Mouse (Mus musculus) hindbrain, embryonic 14.5 days (tissue): ENCODE measurements around the gene Zfp207. TPM values are rescaled to one million over a fixed set of nuclear protein-coding genes. Genes with fewer than 3 reads are reported as not detected.

ENCODE experiments used
- ATAC-seq: fragments of 200-750 bp; cut with Nextera tagmentation; 2 replicates; pipeline ENCODE4 v1.8.0; 2017; ENCODE audit warnings: moderate number of reproducible peaks, mild to moderate bottlenecking, moderate TSS enrichment, moderate library complexity; ENCODE audit not compliant: low FRiP score
- DNase-seq: peaks from one replicate; pipeline ENCODE4 v3.0.0-alpha.2; 2015; ENCODE audit warnings: low spot score
- H3K27ac ChIP-seq: fragments of 300-500 bp; sonication (generic); 2 replicates; pipeline ENCODE4 v1.5.1; 2014; ENCODE audit warnings: mild to moderate bottlenecking, moderate library complexity
- H3K27me3 ChIP-seq: fragments of 300-500 bp; sonication (generic); 2 replicates; pipeline ENCODE4 v1.6.1; 2014; ENCODE audit warnings: mild to moderate bottlenecking, low read length, mixed read lengths; ENCODE audit not compliant: control insufficient read depth, insufficient read depth
- H3K36me3 ChIP-seq: fragments of 300-500 bp; sonication (generic); replicated peaks from 2 replicates; pipeline ENCODE4 v1.6.1; 2014; ENCODE audit not compliant: control insufficient read depth, insufficient read depth
- H3K4me1 ChIP-seq: fragments of 300-500 bp; sonication (generic); replicated peaks from 2 replicates; pipeline ENCODE4 v1.6.1; 2014; ENCODE audit warnings: antibody characterized with exemption, low read length, mixed read lengths; ENCODE audit not compliant: control insufficient read depth, insufficient read depth
- H3K4me2 ChIP-seq: fragments of 300-500 bp; sonication (generic); replicated peaks from 2 replicates; pipeline ENCODE4 v1.6.1; 2014; ENCODE audit warnings: mild to moderate bottlenecking, moderate library complexity
- H3K4me3 ChIP-seq: fragments of 300-500 bp; sonication (generic); replicated peaks from 2 replicates; pipeline ENCODE4 v1.5.1; 2014; ENCODE audit warnings: mild to moderate bottlenecking, low read length
- H3K9ac ChIP-seq: fragments of 300-500 bp; sonication (generic); 2 replicates; pipeline ENCODE4 v1.6.1; 2014
- H3K9me3 ChIP-seq: fragments of 300-500 bp; sonication (generic); 2 replicates; pipeline ENCODE4 v1.6.1; 2016; ENCODE audit warnings: low read length; ENCODE audit not compliant: control insufficient read depth
- WGBS: fragments of 180-500 bp; shearing (Covaris S2); extraction: QIAGEN DNeasy Blood & Tissue Kit; methylation state at CpG from one replicate; pipeline ENCODE4 v1.1.7; 2014; 5-methylcytosine and 5-hydroxymethylcytosine counted together
- polyA plus RNA-seq: library from polyadenylated mRNA; unstranded; fragments of >200 nt; fragmentation: Nextera tagmentation; extraction: Ambion mirVana; gene quantifications from 2 replicates; pipeline ENCODE4 v1.2.1, GENCODE M21; 2014

Zfp207 gene
- polyA plus RNA-seq, 1 experiment from 2014 or later, result 190 TPM

GRCm38 (mm10) chr11:80452242-80452641 is 69.2 kb downstream of the Zfp207 start:
- ATAC-seq (no peak), DNase-seq (no peak)
- H3K4me2 ChIP-seq, result no peak overlapping the region
- H3K4me3 ChIP-seq, result no peak overlapping the region
- H3K36me3 ChIP-seq, result peaks cover 51% of the 10 kb centered on the region
- H3K4me1 ChIP-seq, result no peaks in the 10 kb centered on the region
- no peak overlapping the region for H3K27ac ChIP-seq
- no peak overlapping the region for H3K9ac ChIP-seq
- 85% methylated on average over 3 of the region's 3 CpGs for WGBS
- H3K27me3 ChIP-seq, result no peaks in the 10 kb centered on the region
- H3K9me3 ChIP-seq, result no peaks in the 10 kb centered on the region

GRCm38 (mm10) chr11:80453198-80453597 is 70.1 kb downstream of the Zfp207 start:
- Histone ChIP-seq H3K27me3 (no peaks in the 10 kb centered on the region), H3K9ac (no peak overlapping the region), H3K27ac (no peak overlapping the region), H3K4me2 (no peak overlapping the region), H3K36me3 (peaks cover 52% of the 10 kb centered on the region), H3K9me3 (no peaks in the 10 kb centered on the region), H3K4me1 (no peaks in the 10 kb centered on the region), H3K4me3 (no peak overlapping the region)
- DNase-seq (no peak), ATAC-seq (no peak)
- WGBS, result 100% methylated on average over 1 of the region's 1 CpGs

Other genes with a start within 250 kb of the Zfp207 start
- gene Tefm, start 241.1 kb upstream of the Zfp207 start, polyA plus RNA-seq, result 19.9 and 24.3 TPM in 2 replicates
- gene Adap2, start 229.2 kb upstream of the Zfp207 start, polyA plus RNA-seq, result 3.4 and 3.6 TPM in 2 replicates
- 3.4 and 3.7 TPM in 2 replicates for gene Rnf135, start 199.4 kb upstream of the Zfp207 start, polyA plus RNA-seq
- gene Rhot1, start 174.3 kb upstream of the Zfp207 start, polyA plus RNA-seq, result 79.0 and 90.3 TPM in 2 replicates
- 4.6 and 5.4 TPM in 2 replicates for gene Rhbdl3, start 82.4 kb upstream of the Zfp207 start, polyA plus RNA-seq
- 37.6 and 40.4 TPM in 2 replicates for gene 5730455P16Rik, start 5.2 kb upstream of the Zfp207 start, polyA plus RNA-seq
- gene Psmd11, start 45.3 kb downstream of the Zfp207 start, polyA plus RNA-seq, result 256 and 266 TPM in 2 replicates
- gene Cdk5r1, start 93.7 kb downstream of the Zfp207 start, polyA plus RNA-seq, result 90.1 and 92.7 TPM in 2 replicates